Mouse (Mus musculus): ENCODE data around the gene Slc22a8. TPM values are rescaled to one million over a fixed set of nuclear protein-coding genes. Genes with fewer than 3 reads are reported as not detected.

Gene Slc22a8
- total RNA-seq, 2 experiments from 2014 or later, result not detected

GRCm38 (mm10) chr19:8594518-8594917 is 3.5 kb downstream of the Slc22a8 start:
- intact Hi-C loops (cut with DNase I), result no loop called here
- DNase-seq, result no peak

GRCm38 (mm10) chr19:8597269-8597668 is 6.2 kb downstream of the Slc22a8 start:
- intact Hi-C loops (cut with DNase I), result no loop called here
- no peak for DNase-seq

- intact Hi-C loops (cut with DNase I), result no loop called here
- no peak for DNase-seq
Measured at GRCm38 (mm10) chr19:8599229-8599628, 8.2 kb downstream of the Slc22a8 start.

- intact Hi-C loops (cut with DNase I), result no loop called here
- DNase-seq, result no peak
Measured at GRCm38 (mm10) chr19:8601922-8602321, 10.9 kb downstream of the Slc22a8 start.

GRCm38 (mm10) chr19:8602914-8603313 is 11.9 kb downstream of the Slc22a8 start:
- DNase-seq, result no peak
- intact Hi-C loops (cut with DNase I), result no loop called here

- intact Hi-C loops (cut with DNase I), result no loop called here
- DNase-seq, result no peak
Measured at GRCm38 (mm10) chr19:8604536-8605240, 13.6 kb downstream of the Slc22a8 start.

GRCm38 (mm10) chr19:8605241-8605558 is 14.1 kb downstream of the Slc22a8 start:
- intact Hi-C loops (cut with DNase I), result no loop called here
- no peak for DNase-seq

- intact Hi-C loops (cut with DNase I), result no loop called here
- no peak for DNase-seq
Measured at GRCm38 (mm10) chr19:8611358-8612123, 20.5 kb downstream of the Slc22a8 start.

- no peak for DNase-seq
- intact Hi-C loops (cut with DNase I), result no loop called here
Measured at GRCm38 (mm10) chr19:8613111-8613510, 22.1 kb downstream of the Slc22a8 start.

- DNase-seq, result no peak
- intact Hi-C loops (cut with DNase I), result no loop called here
Measured at GRCm38 (mm10) chr19:8614343-8614742, 23.3 kb downstream of the Slc22a8 start.

- intact Hi-C loops (cut with DNase I), result no loop called here
- DNase-seq, result no peak
Measured at GRCm38 (mm10) chr19:8616314-8616713, 25.3 kb downstream of the Slc22a8 start.

- intact Hi-C loops (cut with DNase I), result no loop called here
- no peak for DNase-seq
Measured at GRCm38 (mm10) chr19:8617904-8618303, 26.9 kb downstream of the Slc22a8 start, which contains the start of gene Slc22a6. Gene Slc22a6, plus strand, starts transcription at chr19:8618039.

GRCm38 (mm10) chr19:8621098-8621497 is 30.0 kb downstream of the Slc22a8 start:
- intact Hi-C loops (cut with DNase I), result no loop called here
- no peak for DNase-seq

GRCm38 (mm10) chr19:8630249-8630648 is 39.2 kb downstream of the Slc22a8 start:
- intact Hi-C loops (cut with DNase I), result no loop called here
- DNase-seq, result no peak

GRCm38 (mm10) chr19:8630826-8631225 is 39.8 kb downstream of the Slc22a8 start:
- intact Hi-C loops (cut with DNase I), result no loop called here

GRCm38 (mm10) chr19:8632029-8632428 is 41.0 kb downstream of the Slc22a8 start:
- intact Hi-C loops (cut with DNase I), result no loop called here
- no peak for DNase-seq

More at GRCm38 (mm10) chr19:8630826-8631225, 39.8 kb downstream of the Slc22a8 start:
- no peak for DNase-seq

- no peak for DNase-seq
- intact Hi-C loops (cut with DNase I), result no loop called here
Measured at GRCm38 (mm10) chr19:8642086-8642485, 51.0 kb downstream of the Slc22a8 start.

GRCm38 (mm10) chr19:8646393-8646792 is 55.3 kb downstream of the Slc22a8 start:
- no peak for DNase-seq
- intact Hi-C loops (cut with DNase I), result no loop called here

GRCm38 (mm10) chr19:8655833-8656232 is 64.8 kb downstream of the Slc22a8 start:
- intact Hi-C loops (cut with DNase I), result no loop called here
- no peak for DNase-seq

- no peak for DNase-seq
Measured at GRCm38 (mm10) chr19:8656341-8656740, 65.3 kb downstream of the Slc22a8 start.

More at GRCm38 (mm10) chr19:8656341-8656740, 65.3 kb downstream of the Slc22a8 start:
- intact Hi-C loops (cut with DNase I), result no loop called here
